Mouse (Mus musculus) lung, postnatal 0 days (tissue): ENCODE data around the gene Pts. TPM values are rescaled to one million over a fixed set of nuclear protein-coding genes. Genes with fewer than 3 reads are reported as not detected.

Experiments used
- ATAC-seq: fragments of 200-750 bp; cut with Nextera tagmentation; 2 replicates; pipeline ENCODE4 v1.8.0; 2017; ENCODE audit warnings: moderate library complexity
- DNase-seq: peaks from one replicate; pipeline ENCODE4 v3.0.0-alpha.2; 2016; ENCODE audit warnings: low spot score
- H3K27ac ChIP-seq: fragments of 300-500 bp; sonication (generic); 2 replicates; pipeline ENCODE4 v1.5.1; 2014; ENCODE audit warnings: antibody characterized with exemption, mild to moderate bottlenecking, low read length, mixed read lengths
- H3K27me3 ChIP-seq: fragments of 300-500 bp; sonication (generic); replicated peaks from 2 replicates; pipeline ENCODE4 v1.6.1; 2014; ENCODE audit warnings: low read length, mixed read lengths; ENCODE audit not compliant: insufficient read depth
- H3K36me3 ChIP-seq: fragments of 300-500 bp; sonication (generic); 2 replicates; pipeline ENCODE4 v1.6.1; 2014; ENCODE audit warnings: low read length, mixed read lengths; ENCODE audit not compliant: insufficient read depth
- H3K4me1 ChIP-seq: fragments of 300-500 bp; sonication (generic); 2 replicates; pipeline ENCODE4 v1.6.1; 2014; ENCODE audit warnings: antibody characterized with exemption, low read depth, low read length, mixed read lengths; ENCODE audit not compliant: insufficient read depth
- H3K4me2 ChIP-seq: fragments of 300-500 bp; sonication (generic); replicated peaks from 2 replicates; pipeline ENCODE4 v1.6.1; 2014; ENCODE audit warnings: low read depth, mild to moderate bottlenecking, low read length, moderate library complexity, mixed read lengths
- H3K4me3 ChIP-seq: fragments of 300-500 bp; sonication (generic); 2 replicates; pipeline ENCODE4 v1.5.1; 2014; ENCODE audit warnings: low read depth, low read length
- H3K9ac ChIP-seq: fragments of 300-500 bp; sonication (generic); replicated peaks from 2 replicates; pipeline ENCODE4 v1.6.1; 2014; ENCODE audit warnings: low read depth, mild to moderate bottlenecking
- H3K9me3 ChIP-seq: fragments of 300-500 bp; sonication (generic); 2 replicates; pipeline ENCODE4 v1.6.1; 2016; ENCODE audit warnings: low read length, mixed read lengths
- CTCF ChIP-seq: IDR thresholded peaks from 2 replicates; pipeline ENCODE4 v1.5.1; 2016; ENCODE audit warnings: antibody characterized with exemption, mild to moderate bottlenecking
- EP300 ChIP-seq: IDR thresholded peaks from 2 replicates; pipeline ENCODE4 v1.6.1; 2016; ENCODE audit warnings: antibody characterized with exemption, mild to moderate bottlenecking, control low read depth
- WGBS: fragments of 180-500 bp; shearing (Covaris S2); extraction: QIAGEN DNeasy Blood & Tissue Kit; methylation state at CpG from one replicate; pipeline ENCODE4 v1.1.7; 2014; 5-methylcytosine and 5-hydroxymethylcytosine counted together
- polyA plus RNA-seq: library from polyadenylated mRNA; unstranded; fragments of >200 nt; fragmentation: Nextera tagmentation; extraction: Ambion mirVana; gene quantifications from 2 replicates; pipeline ENCODE4 v1.2.1, GENCODE M21; 2015

Gene Pts
- polyA plus RNA-seq, 1 experiment from 2014 or later: 76.0 TPM

GRCm38 (mm10) chr9:50535930-50536329 is 7.4 kb upstream of the Pts start:
- no peak for TF ChIP-seq EP300
- no peak for TF ChIP-seq CTCF
- H3K27ac ChIP-seq: no peak overlapping the region
- no peaks in the 10 kb centered on the region for H3K36me3 ChIP-seq
- no peak overlapping the region for H3K4me3 ChIP-seq
- WGBS: 54% methylated on average over 5 of the region's 5 CpGs
- H3K9me3 ChIP-seq: no peaks in the 10 kb centered on the region
- no peak overlapping the region for H3K4me2 ChIP-seq
- ATAC-seq (no peak), DNase-seq (peak; percentile 33)
- no peaks in the 10 kb centered on the region for H3K4me1 ChIP-seq
- H3K9ac ChIP-seq: no peak overlapping the region
- H3K27me3 ChIP-seq: no peaks in the 10 kb centered on the region

GRCm38 (mm10) chr9:50533791-50534190 is 5.3 kb upstream of the Pts start:
- no peak overlapping the region for H3K4me3 ChIP-seq
- H3K9me3 ChIP-seq: no peaks in the 10 kb centered on the region
- no peak overlapping the region for H3K4me2 ChIP-seq
- ATAC-seq (no peak), DNase-seq (no peak)
- H3K27ac ChIP-seq: no peak overlapping the region
- no peak for TF ChIP-seq EP300
- TF ChIP-seq CTCF: no peak
- H3K9ac ChIP-seq: no peak overlapping the region
- H3K36me3 ChIP-seq: no peaks in the 10 kb centered on the region
- no peaks in the 10 kb centered on the region for H3K4me1 ChIP-seq
- no peaks in the 10 kb centered on the region for H3K27me3 ChIP-seq
- WGBS: 63% methylated on average over 3 of the region's 3 CpGs

DNA sequence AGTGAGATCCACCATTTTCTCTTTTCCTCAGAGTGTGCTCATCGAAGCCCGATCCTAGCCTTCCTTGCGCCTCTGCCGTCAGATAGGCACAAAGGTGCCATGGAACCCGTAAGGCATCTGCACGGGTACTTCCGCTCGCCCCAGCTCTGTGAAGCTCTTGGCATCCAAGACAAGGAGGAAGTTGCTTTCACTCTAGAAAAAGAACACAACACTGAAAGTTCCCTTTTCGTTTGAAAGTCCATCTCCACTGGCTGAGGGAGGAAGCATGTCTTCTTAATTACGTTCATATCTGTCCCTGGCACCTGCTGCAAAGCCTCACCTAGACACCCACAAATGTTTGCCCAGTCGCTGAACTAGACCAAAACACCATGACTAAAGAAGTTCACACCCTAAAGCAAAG is 4.8 kb upstream of the Pts start:
- WGBS: 62% methylated on average over 11 of the region's 11 CpGs
- no peak overlapping the region for H3K4me2 ChIP-seq
- H3K9ac ChIP-seq: no peak overlapping the region
- no peaks in the 10 kb centered on the region for H3K36me3 ChIP-seq
- H3K4me1 ChIP-seq: no peaks in the 10 kb centered on the region
- TF ChIP-seq CTCF (no peak), EP300 (no peak)
- ATAC-seq: no peak
- no peak overlapping the region for H3K4me3 ChIP-seq
- peak; percentile 32 for DNase-seq
- no peaks in the 10 kb centered on the region for H3K27me3 ChIP-seq
- H3K27ac ChIP-seq: no peak overlapping the region
- H3K9me3 ChIP-seq: no peaks in the 10 kb centered on the region

DNA sequence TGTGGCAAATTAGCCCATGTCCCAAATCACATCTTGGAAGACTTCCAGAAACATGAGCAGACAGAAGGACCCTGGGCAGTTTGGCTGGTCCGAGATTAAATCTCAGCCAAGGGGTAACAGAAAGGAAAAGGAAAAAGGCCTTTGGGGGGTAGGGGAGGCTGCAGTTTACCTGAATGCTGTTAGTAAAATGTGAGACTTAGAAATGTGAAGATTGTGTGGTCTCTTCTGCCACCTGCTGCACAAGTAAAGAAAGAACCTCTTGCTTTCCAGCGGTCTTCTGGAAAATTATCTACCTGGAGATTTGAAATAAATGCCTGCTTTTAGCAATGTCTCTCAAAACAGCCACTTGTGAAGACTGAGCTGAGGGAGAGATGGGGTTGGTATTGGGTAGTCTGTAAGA is 2.4 kb upstream of the Pts start:
- H3K9me3 ChIP-seq: no peaks in the 10 kb centered on the region
- WGBS: 17% methylated on average over 2 of the region's 2 CpGs
- no peak overlapping the region for H3K9ac ChIP-seq
- ATAC-seq (no peak), DNase-seq (peak; percentile 73)
- no peak overlapping the region for H3K4me2 ChIP-seq
- H3K27me3 ChIP-seq: no peaks in the 10 kb centered on the region
- peaks cover 6% of the 10 kb centered on the region; the same call in 1 of the 2 replicates for H3K4me1 ChIP-seq
- no peak overlapping the region for H3K4me3 ChIP-seq
- H3K27ac ChIP-seq: no peak overlapping the region
- TF ChIP-seq EP300 (no peak), CTCF (peak; percentile 61)
- H3K36me3 ChIP-seq: no peaks in the 10 kb centered on the region

- H3K4me1 ChIP-seq: peaks cover 6% of the 10 kb centered on the region; the same call in 1 of the 2 replicates
- no peak for TF ChIP-seq CTCF
- TF ChIP-seq EP300: no peak
- peak overlapping the region; percentile 87; the same call in 1 of the 2 replicates for H3K27ac ChIP-seq
- DNase-seq (peak; percentile 42), ATAC-seq (no peak)
- 0 out of 2 replicates have a peak overlapping the region, but pooled peaks have one; percentile 55 for H3K9ac ChIP-seq
- H3K36me3 ChIP-seq: no peaks in the 10 kb centered on the region
- no peaks in the 10 kb centered on the region for H3K9me3 ChIP-seq
- peak overlapping the region; percentile 72 for H3K4me3 ChIP-seq
- H3K27me3 ChIP-seq: no peaks in the 10 kb centered on the region
- peak overlapping the region; percentile 54 for H3K4me2 ChIP-seq
- WGBS: 30% methylated on average over 7 of the region's 7 CpGs
These were observed 664 bp downstream of the Pts start for GRCm38 (mm10) chr9:50527860-50528259.

DNA sequence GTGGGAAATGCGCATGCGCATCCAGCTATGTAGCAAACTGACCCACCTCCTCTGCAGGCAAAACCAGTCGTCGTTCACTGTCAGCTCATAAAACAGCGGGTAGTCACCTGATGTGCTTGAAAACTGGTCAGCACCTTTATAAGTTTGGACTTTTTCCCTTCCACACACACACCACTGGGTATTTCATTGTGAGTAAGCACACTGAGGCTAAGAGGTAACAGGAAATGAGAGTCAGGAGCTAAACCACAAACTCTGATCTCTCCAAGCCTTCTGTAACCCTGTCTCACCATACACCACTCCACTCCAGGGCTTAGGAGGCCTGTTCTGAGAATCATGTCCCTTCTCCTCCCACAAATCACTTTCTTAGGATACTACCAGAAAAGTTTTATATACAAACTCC is 2.9 kb downstream of the Pts start:
- Histone ChIP-seq H3K27ac (no peak overlapping the region), H3K27me3 (no peaks in the 10 kb centered on the region), H3K36me3 (no peaks in the 10 kb centered on the region), H3K9ac (no peak overlapping the region), H3K4me3 (no peak overlapping the region), H3K9me3 (no peaks in the 10 kb centered on the region), H3K4me1 (peaks cover 6% of the 10 kb centered on the region; the same call in 1 of the 2 replicates), H3K4me2 (no peak overlapping the region)
- no peak for DNase-seq
- TF ChIP-seq CTCF (no peak), EP300 (no peak)
- ATAC-seq: no peak
- WGBS: 71% methylated on average over 5 of the region's 5 CpGs

GRCm38 (mm10) chr9:50524936-50525335 is 3.6 kb downstream of the Pts start:
- H3K4me3 ChIP-seq: no peak overlapping the region

More at GRCm38 (mm10) chr9:50524936-50525335, 3.6 kb downstream of the Pts start:
- no peak for ATAC-seq
- Histone ChIP-seq H3K27ac (no peak overlapping the region), H3K4me2 (no peak overlapping the region), H3K9me3 (no peaks in the 10 kb centered on the region), H3K4me1 (peaks cover 6% of the 10 kb centered on the region; the same call in 1 of the 2 replicates), H3K9ac (no peak overlapping the region), H3K27me3 (no peaks in the 10 kb centered on the region), H3K36me3 (no peaks in the 10 kb centered on the region)
- 83% methylated on average over 5 of the region's 5 CpGs for WGBS
- DNase-seq: no peak
- no peak for TF ChIP-seq CTCF
- TF ChIP-seq EP300: no peak
